Mouse (Mus musculus) limb, embryonic 13.5 days (tissue): ENCODE results near the gene Morf4l2. TPM values are rescaled to one million over a fixed set of nuclear protein-coding genes. Genes with fewer than 3 reads are reported as not detected.
A peak's percentile ranks its signal among the peaks of the same experiment; 100 is the strongest.
"Not testable (repeated sequence)": the region's sequence is repeated elsewhere in the genome, so short reads cannot be mapped to it uniquely, and the experiment has no call there.

Experiments used
- ATAC-seq: fragments of 200-750 bp; cut with Nextera tagmentation; 2 replicates; pipeline ENCODE4 v1.8.0; 2017; ENCODE audit warnings: low read depth, moderate number of reproducible peaks, moderate TSS enrichment; ENCODE audit not compliant: low FRiP score
- H3K27ac ChIP-seq: fragments of 300-500 bp; sonication (generic); 2 replicates; pipeline ENCODE4 v1.5.1; 2015; ENCODE audit warnings: inconsistent platforms, mild to moderate bottlenecking, moderate library complexity
- H3K27me3 ChIP-seq: fragments of 300-500 bp; sonication (generic); 2 replicates; pipeline ENCODE4 v1.6.1; 2015; ENCODE audit warnings: mild to moderate bottlenecking, inconsistent platforms
- H3K36me3 ChIP-seq: fragments of 300-500 bp; sonication (generic); 2 replicates; pipeline ENCODE4 v1.6.1; 2015; ENCODE audit warnings: inconsistent platforms, mild to moderate bottlenecking, moderate library complexity
- H3K4me1 ChIP-seq: fragments of 300-500 bp; sonication (generic); 2 replicates; pipeline ENCODE4 v1.6.1; 2015; ENCODE audit warnings: inconsistent platforms
- H3K4me2 ChIP-seq: fragments of 300-500 bp; sonication (generic); replicated peaks from 2 replicates; pipeline ENCODE4 v1.6.1; 2015; ENCODE audit warnings: inconsistent platforms, mild to moderate bottlenecking, moderate library complexity
- H3K4me3 ChIP-seq: fragments of 300-500 bp; sonication (generic); 2 replicates; pipeline ENCODE4 v1.5.1; 2015; ENCODE audit warnings: moderate library complexity, mild to moderate bottlenecking, inconsistent platforms
- H3K9ac ChIP-seq: fragments of 300-500 bp; sonication (generic); 2 replicates; pipeline ENCODE4 v1.6.1; 2015; ENCODE audit warnings: mild to moderate bottlenecking, inconsistent platforms
- H3K9me3 ChIP-seq: fragments of 300-500 bp; sonication (generic); 2 replicates; pipeline ENCODE4 v1.6.1; 2016; ENCODE audit warnings: inconsistent platforms
- WGBS: fragments of 180-500 bp; shearing (Covaris S2); methylation state at CpG from one replicate; pipeline ENCODE4 v1.1.7; 2015; 5-methylcytosine and 5-hydroxymethylcytosine counted together
- polyA plus RNA-seq: library from polyadenylated mRNA; unstranded; fragments of >200 nt; fragmentation: Nextera tagmentation; extraction: Ambion mirVana; gene quantifications from 2 replicates; pipeline ENCODE4 v1.2.1, GENCODE M21; 2015

The Morf4l2 gene
- polyA plus RNA-seq, 1 experiment from 2014 or later: 684 TPM

GRCm38 (mm10) chrX:136691606-136692293 is 51.7 kb downstream of the Morf4l2 start:
- not testable (repeated sequence) for H3K4me2 ChIP-seq, H3K36me3 ChIP-seq, H3K9me3 ChIP-seq, H3K27me3 ChIP-seq, H3K4me3 ChIP-seq, H3K4me1 ChIP-seq, H3K27ac ChIP-seq, H3K9ac ChIP-seq
- 0 out of 2 replicates have a peak, but pooled peaks have one; percentile 54 for ATAC-seq
- WGBS: 43% methylated on average over 3 of the region's 3 CpGs

Other genes with a start within 250 kb of the Morf4l2 start
- gene Kir3dl1, start 225.7 kb downstream of the Morf4l2 start, polyA plus RNA-seq: not detected in 2 replicates
- gene Kir3dl2, start 199.6 kb downstream of the Morf4l2 start, polyA plus RNA-seq: not detected in 2 replicates
- 38.8 and 42.0 TPM in 2 replicates for gene Tceal3, start 152.8 kb downstream of the Morf4l2 start, polyA plus RNA-seq
- 13.8 and 14.9 TPM in 2 replicates for gene Tceal1, start 35.7 kb downstream of the Morf4l2 start, polyA plus RNA-seq
- gene Glra4, start 36.5 kb upstream of the Morf4l2 start, polyA plus RNA-seq: 0.10 and 0.20 TPM in 2 replicates
- 7.3 and 7.6 TPM in 2 replicates for gene Plp1, start 79.0 kb upstream of the Morf4l2 start, polyA plus RNA-seq
- 0.22 and 0.46 TPM in 2 replicates for gene Rab9b, start 125.1 kb upstream of the Morf4l2 start, polyA plus RNA-seq
- gene H2bfm, start 183.6 kb upstream of the Morf4l2 start, polyA plus RNA-seq: not detected in 2 replicates
- gene Tmsb15b2, start 231.8 kb upstream of the Morf4l2 start, polyA plus RNA-seq: 76.7 and 90.3 TPM in 2 replicates
- 7.3 and 7.8 TPM in 2 replicates for gene Tmsb15l, start 233.2 kb upstream of the Morf4l2 start, polyA plus RNA-seq
- 34.6 and 37.4 TPM in 2 replicates for gene Tmsb15b1, start 233.2 kb upstream of the Morf4l2 start, polyA plus RNA-seq
- gene Zcchc18, start 249.5 kb upstream of the Morf4l2 start, polyA plus RNA-seq: 34.6 and 37.0 TPM in 2 replicates